Mouse (Mus musculus): Measurements from ENCODE around the gene Tctn1. TPM values are rescaled to one million over a fixed set of nuclear protein-coding genes. Genes with fewer than 3 reads are reported as not detected.

The Tctn1 gene
- total and polyA plus RNA-seq, 2 experiments from 2014 or later: 2.3 to 21.6 TPM

GRCm38 (mm10) chr5:122233695-122234094 is 30.6 kb downstream of the Tctn1 start:
- ATAC-seq (ENCODE audit: insufficient read depth, low read depth): no peak
- 71% methylated on average over 12 of the region's 12 CpGs for WGBS
- H3K4me1 ChIP-seq (ENCODE audit: control insufficient read depth, insufficient read depth): no peaks in the 10 kb centered on the region; the same call in 1 of the 2 replicates

GRCm38 (mm10) chr5:122233077-122233581 is 31.1 kb downstream of the Tctn1 start:
- 65% methylated on average over 14 of the region's 14 CpGs for WGBS
- 0 out of 2 replicates have a peak, but pooled peaks cover 3% of the 10 kb centered on the region for H3K27me3 ChIP-seq (ENCODE audit: control insufficient read depth, insufficient read depth, low read length)
- no peaks in the 10 kb centered on the region for H3K36me3 ChIP-seq (replicated peaks; ENCODE audit: control insufficient read depth, insufficient read depth, low read length)
- TF ChIP-seq CTCF (IDR thresholded peaks at IDR 0.05; ENCODE audit: low read depth): no peak
- TF ChIP-seq EP300 (IDR thresholded peaks at IDR 0.05; ENCODE audit: low read depth): no peak
- H3K27ac ChIP-seq (ENCODE audit: low read depth): no peak overlapping the region; the same call in 1 of the 2 replicates
- no peak for DNase-seq (ENCODE audit: low spot score)
- peaks cover under 1% of the 10 kb centered on the region; the same call in 1 of the 2 replicates for H3K9me3 ChIP-seq (replicated peaks; ENCODE audit: control insufficient read depth, low read length)
- H3K4me1 ChIP-seq (ENCODE audit: control insufficient read depth, insufficient read depth): no peaks in the 10 kb centered on the region; the same call in 1 of the 2 replicates
- ATAC-seq (ENCODE audit: insufficient read depth, low read depth): no peak
- no peak overlapping the region for H3K9ac ChIP-seq (replicated peaks; ENCODE audit: low read depth, low read length)
- H3K4me3 ChIP-seq (ENCODE audit: low read depth, low read length): no peak overlapping the region
- H3K4me2 ChIP-seq (ENCODE audit: low read depth, low read length): no peak overlapping the region

More at GRCm38 (mm10) chr5:122233695-122234094, 30.6 kb downstream of the Tctn1 start:
- no peak overlapping the region for H3K4me3 ChIP-seq (ENCODE audit: low read depth, low read length)
- H3K36me3 ChIP-seq (replicated peaks; ENCODE audit: control insufficient read depth, insufficient read depth, low read length): no peaks in the 10 kb centered on the region
- H3K9me3 ChIP-seq (replicated peaks; ENCODE audit: control insufficient read depth, low read length): no peaks in the 10 kb centered on the region
- no peak overlapping the region for H3K4me2 ChIP-seq (ENCODE audit: low read depth, low read length)
- 0 out of 2 replicates have a peak, but pooled peaks cover 3% of the 10 kb centered on the region for H3K27me3 ChIP-seq (ENCODE audit: control insufficient read depth, insufficient read depth, low read length)
- no peak for TF ChIP-seq CTCF (IDR thresholded peaks at IDR 0.05; ENCODE audit: low read depth)
- TF ChIP-seq EP300 (IDR thresholded peaks at IDR 0.05; ENCODE audit: low read depth): no peak
- H3K9ac ChIP-seq (replicated peaks; ENCODE audit: low read depth, low read length): no peak overlapping the region
- DNase-seq (ENCODE audit: low spot score): no peak
- H3K27ac ChIP-seq (ENCODE audit: low read depth): no peak overlapping the region; the same call in 1 of the 2 replicates

GRCm38 (mm10) chr5:122232004-122232403 is 32.3 kb downstream of the Tctn1 start:
- ATAC-seq (ENCODE audit: insufficient read depth, low read depth): no peak
- H3K9me3 ChIP-seq (replicated peaks; ENCODE audit: control insufficient read depth, low read length): peaks cover 8% of the 10 kb centered on the region; the same call in 1 of the 2 replicates
- H3K4me1 ChIP-seq (ENCODE audit: control insufficient read depth, insufficient read depth): no peaks in the 10 kb centered on the region; the same call in 1 of the 2 replicates
- no peak overlapping the region for H3K4me3 ChIP-seq (ENCODE audit: low read depth, low read length)
- no peak overlapping the region for H3K27ac ChIP-seq (ENCODE audit: low read depth)
- no peaks in the 10 kb centered on the region for H3K36me3 ChIP-seq (replicated peaks; ENCODE audit: control insufficient read depth, insufficient read depth, low read length)
- 0 out of 2 replicates have a peak, but pooled peaks cover 3% of the 10 kb centered on the region for H3K27me3 ChIP-seq (ENCODE audit: control insufficient read depth, insufficient read depth, low read length)
- 58% methylated on average over 5 of the region's 5 CpGs for WGBS
- DNase-seq (ENCODE audit: low spot score): no peak
- H3K9ac ChIP-seq (replicated peaks; ENCODE audit: low read depth, low read length): no peak overlapping the region
- TF ChIP-seq CTCF (IDR thresholded peaks at IDR 0.05; ENCODE audit: low read depth): no peak
- TF ChIP-seq EP300 (IDR thresholded peaks at IDR 0.05; ENCODE audit: low read depth): no peak
- H3K4me2 ChIP-seq (ENCODE audit: low read depth, low read length): no peak overlapping the region

DNA sequence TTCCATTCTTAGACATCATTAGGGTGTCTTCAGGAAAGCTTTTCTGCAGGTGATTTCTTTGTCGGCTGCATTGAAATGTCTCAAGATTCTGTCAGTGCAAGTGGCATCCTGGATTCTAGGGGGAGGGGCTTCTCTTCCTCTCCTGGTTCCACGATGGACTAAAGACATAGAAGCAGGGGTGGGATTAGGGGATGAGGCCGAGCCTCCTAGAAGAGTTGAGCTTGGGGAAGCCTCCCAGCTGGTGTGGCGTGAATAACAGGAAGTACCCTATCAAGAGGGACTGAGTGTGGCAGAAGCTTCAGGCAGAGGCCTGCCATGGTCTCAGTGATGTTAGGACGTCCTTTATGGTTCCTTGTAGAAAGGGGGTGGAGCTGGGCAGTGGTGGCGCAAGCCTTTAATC is 32.8 kb downstream of the Tctn1 start:
- no peaks in the 10 kb centered on the region for H3K36me3 ChIP-seq (replicated peaks; ENCODE audit: control insufficient read depth, insufficient read depth, low read length)
- WGBS: 50% methylated on average over 6 of the region's 6 CpGs
- TF ChIP-seq CTCF (IDR thresholded peaks at IDR 0.05; ENCODE audit: low read depth) (no peak), EP300 (IDR thresholded peaks at IDR 0.05; ENCODE audit: low read depth) (no peak)
- H3K4me1 ChIP-seq (ENCODE audit: control insufficient read depth, insufficient read depth): no peaks in the 10 kb centered on the region; the same call in 1 of the 2 replicates
- H3K27me3 ChIP-seq (ENCODE audit: control insufficient read depth, insufficient read depth, low read length): no peaks in the 10 kb centered on the region
- peaks cover 8% of the 10 kb centered on the region; the same call in 1 of the 2 replicates for H3K9me3 ChIP-seq (replicated peaks; ENCODE audit: control insufficient read depth, low read length)
- no peak overlapping the region for H3K4me2 ChIP-seq (ENCODE audit: low read depth, low read length)
- H3K9ac ChIP-seq (replicated peaks; ENCODE audit: low read depth, low read length): no peak overlapping the region
- ATAC-seq (ENCODE audit: insufficient read depth, low read depth) (no peak), DNase-seq (ENCODE audit: low spot score) (no peak)
- H3K4me3 ChIP-seq (ENCODE audit: low read depth, low read length): no peak overlapping the region
- no peak overlapping the region for H3K27ac ChIP-seq (ENCODE audit: low read depth)

DNA sequence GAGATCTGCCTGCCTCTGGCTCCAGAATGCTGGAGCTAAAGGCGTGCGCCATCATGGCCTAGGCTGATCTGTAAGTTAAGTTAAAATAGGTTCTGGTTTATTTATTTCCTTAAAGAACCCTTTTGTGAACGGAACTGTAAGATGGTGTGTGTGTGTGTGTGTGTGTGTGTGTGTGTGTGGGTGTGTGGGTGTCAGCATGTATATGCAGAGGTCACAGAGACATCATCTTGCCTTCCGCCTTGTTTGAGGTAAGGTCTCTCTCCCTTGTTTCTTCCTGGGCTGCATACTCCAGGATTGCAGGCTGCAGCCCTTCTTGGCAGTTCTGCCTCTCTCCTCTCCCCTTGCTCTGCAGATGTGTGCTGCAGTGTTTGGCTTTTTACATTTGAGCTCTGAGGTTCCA is 33.4 kb downstream of the Tctn1 start:
- Histone ChIP-seq H3K9ac (replicated peaks; ENCODE audit: low read depth, low read length) (no peak overlapping the region), H3K27ac (ENCODE audit: low read depth) (no peak overlapping the region), H3K4me3 (ENCODE audit: low read depth, low read length) (no peak overlapping the region), H3K4me1 (ENCODE audit: control insufficient read depth, insufficient read depth) (no peaks in the 10 kb centered on the region; the same call in 1 of the 2 replicates), H3K9me3 (replicated peaks; ENCODE audit: control insufficient read depth, low read length) (peaks cover 8% of the 10 kb centered on the region; the same call in 1 of the 2 replicates), H3K4me2 (ENCODE audit: low read depth, low read length) (no peak overlapping the region), H3K36me3 (replicated peaks; ENCODE audit: control insufficient read depth, insufficient read depth, low read length) (no peaks in the 10 kb centered on the region), H3K27me3 (ENCODE audit: control insufficient read depth, insufficient read depth, low read length) (no peaks in the 10 kb centered on the region)
- DNase-seq (ENCODE audit: low spot score) (no peak), ATAC-seq (ENCODE audit: insufficient read depth, low read depth) (no peak)
- no peak for TF ChIP-seq EP300 (IDR thresholded peaks at IDR 0.05; ENCODE audit: low read depth)
- no peak for TF ChIP-seq CTCF (IDR thresholded peaks at IDR 0.05; ENCODE audit: low read depth)
- 81% methylated on average over 4 of the region's 4 CpGs for WGBS
